Mouse (Mus musculus): Measurements from ENCODE around the gene Olfr730. TPM values are rescaled to one million over a fixed set of nuclear protein-coding genes. Genes with fewer than 3 reads are reported as not detected.

The Olfr730 gene
- not detected in 2 replicates for polyA plus RNA-seq (2011; ENCODE audit: insufficient read length, low read depth, missing spikeins)

GRCm38 (mm10) chr14:50188098-50188497, at the start of gene Olfr730:
Gene Olfr730 (minus strand): TSS chr14:50188198.
- Histone ChIP-seq H3K27ac (ENCODE audit: insufficient read depth, low read length) (no peak within 1 kb of the TSS), H3K4me1 (ENCODE audit: control insufficient read depth, insufficient read depth, low read length) (no peaks in the 10 kb centered on the region), H3K4me3 (ENCODE audit: insufficient read depth, low read length) (no peak within 1 kb of the TSS)
- TF ChIP-seq POLR2A (IDR thresholded peaks at IDR 0.05; ENCODE audit: low read depth, low read length): no peak

- no peak within 1 kb of the TSS for H3K27ac ChIP-seq (ENCODE audit: insufficient read depth, low read length)
- H3K4me3 ChIP-seq (ENCODE audit: insufficient read depth, low read length): no peak within 1 kb of the TSS
- no peaks in the 10 kb centered on the region for H3K4me1 ChIP-seq (ENCODE audit: control insufficient read depth, insufficient read depth, low read length)
- TF ChIP-seq CTCF (IDR thresholded peaks at IDR 0.05; ENCODE audit: borderline replicate concordance, insufficient read depth, low read length): no peak
- no peak for TF ChIP-seq POLR2A (IDR thresholded peaks at IDR 0.05; ENCODE audit: low read depth, low read length)
Observed at GRCm38 (mm10) chr14:50152810-50153209, 35.2 kb downstream of the Olfr730 start, which contains the start of gene Olfr729. Gene Olfr729 (minus strand): TSS chr14:50152910.

GRCm38 (mm10) chr14:50142580-50142979, 45.4 kb downstream of the Olfr730 start, which contains the start of gene Olfr728:
Gene Olfr728 (minus strand): TSS chr14:50142680.
- no peak for TF ChIP-seq POLR2A (IDR thresholded peaks at IDR 0.05; ENCODE audit: low read depth, low read length)
- no peak for TF ChIP-seq CTCF (IDR thresholded peaks at IDR 0.05; ENCODE audit: borderline replicate concordance, insufficient read depth, low read length)
- Histone ChIP-seq H3K4me1 (ENCODE audit: control insufficient read depth, insufficient read depth, low read length) (no peaks in the 10 kb centered on the region), H3K4me3 (ENCODE audit: insufficient read depth, low read length) (no peak within 1 kb of the TSS), H3K27ac (ENCODE audit: insufficient read depth, low read length) (no peak within 1 kb of the TSS)

Other genes with a start within 250 kb of the Olfr730 start
- gene Olfr724, start 224.9 kb downstream of the Olfr730 start, polyA plus RNA-seq (2011; ENCODE audit: insufficient read length, low read depth, missing spikeins): not detected in 2 replicates
- gene Olfr725, start 147.8 kb downstream of the Olfr730 start, polyA plus RNA-seq (2011; ENCODE audit: insufficient read length, low read depth, missing spikeins): not detected in 2 replicates
- not detected in 2 replicates for gene Olfr726, start 97.2 kb downstream of the Olfr730 start, polyA plus RNA-seq (2011; ENCODE audit: insufficient read length, low read depth, missing spikeins)
- gene Olfr727, start 65.0 kb downstream of the Olfr730 start, polyA plus RNA-seq (2011; ENCODE audit: insufficient read length, low read depth, missing spikeins): not detected in 2 replicates
- gene Olfr728, start 45.5 kb downstream of the Olfr730 start, polyA plus RNA-seq (2011; ENCODE audit: insufficient read length, low read depth, missing spikeins): not detected in 2 replicates
- gene Olfr729, start 35.3 kb downstream of the Olfr730 start, polyA plus RNA-seq (2011; ENCODE audit: insufficient read length, low read depth, missing spikeins): 0.16 TPM in 1 of 2 replicates, not detected in the other
- not detected in 2 replicates for gene Olfr731, start 53.7 kb upstream of the Olfr730 start, polyA plus RNA-seq (2011; ENCODE audit: insufficient read length, low read depth, missing spikeins)
- not detected in 2 replicates for gene Olfr732, start 96.0 kb upstream of the Olfr730 start, polyA plus RNA-seq (2011; ENCODE audit: insufficient read length, low read depth, missing spikeins)
- gene Olfr733, start 113.3 kb upstream of the Olfr730 start, polyA plus RNA-seq (2011; ENCODE audit: insufficient read length, low read depth, missing spikeins): not detected in 2 replicates
- not detected in 2 replicates for gene Olfr734, start 138.6 kb upstream of the Olfr730 start, polyA plus RNA-seq (2011; ENCODE audit: insufficient read length, low read depth, missing spikeins)
- gene Olfr735, start 160.7 kb upstream of the Olfr730 start, polyA plus RNA-seq (2011; ENCODE audit: insufficient read length, low read depth, missing spikeins): not detected in 2 replicates
- not detected in 2 replicates for gene Tlr11, start 169.7 kb upstream of the Olfr730 start, polyA plus RNA-seq (2011; ENCODE audit: insufficient read length, low read depth, missing spikeins)
- gene Olfr736, start 193.0 kb upstream of the Olfr730 start, polyA plus RNA-seq (2011; ENCODE audit: insufficient read length, low read depth, missing spikeins): not detected in 2 replicates
- gene Olfr738, start 219.4 kb upstream of the Olfr730 start, polyA plus RNA-seq (2011; ENCODE audit: insufficient read length, low read depth, missing spikeins): not detected in 2 replicates
- not detected in 2 replicates for gene Olfr739, start 230.4 kb upstream of the Olfr730 start, polyA plus RNA-seq (2011; ENCODE audit: insufficient read length, low read depth, missing spikeins)